ENCODE assay signal across 13 mouse cellular contexts in the genomic region with DNA sequence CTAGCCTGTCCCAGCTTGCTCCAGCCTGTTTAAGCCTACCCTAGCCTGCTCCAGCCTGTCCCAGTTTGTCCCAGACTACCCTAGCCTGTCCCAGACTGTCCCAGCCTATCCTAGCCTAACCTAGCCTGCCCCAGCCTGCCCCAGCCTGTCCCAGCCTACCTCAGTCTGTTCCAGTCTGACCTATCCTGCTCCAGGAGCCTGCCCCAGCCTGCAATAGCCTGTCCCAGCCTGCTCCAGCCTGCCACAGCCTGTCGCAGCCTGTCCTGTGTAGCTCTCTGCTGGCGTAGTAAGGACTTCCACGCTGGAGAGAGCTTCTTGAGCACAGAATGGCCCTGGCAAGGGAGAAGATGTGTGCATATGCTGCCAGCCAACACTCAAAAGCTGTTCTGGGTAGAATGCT.
A peak's percentile ranks its signal among the peaks of the same experiment; 100 is the strongest.
DNase-seq lines count a peak whose midpoint lies in the region; ATAC-seq lines count a peak whose summit lies in the region.
"Had no signal": no experiment of that assay in that cellular context is flagged by ENCODE, and none has a peak within 500 bp of the region (broad histone marks: within the 10 kb centered on the region; RNA-seq: fewer than 3 reads in every experiment).

No protein-coding gene starts in this region.

- no peaks in the 10 kb centered on the region for H3K27me3 ChIP-seq in intestine, embryonic 14.5 days (replicated peaks; ENCODE audit: control insufficient read depth, insufficient read depth, low read length)
- no peaks in the 10 kb centered on the region for H3K27me3 ChIP-seq in intestine, embryonic 15.5 days (replicated peaks)
- no peaks in the 10 kb centered on the region for H3K27me3 ChIP-seq in neural tube, embryonic 14.5 days (ENCODE audit: control insufficient read depth, insufficient read depth, low read length)
- H3K27me3 ChIP-seq in stomach, embryonic 16.5 days (ENCODE audit: control insufficient read depth, insufficient read depth, low read length), result no peaks in the 10 kb centered on the region; the same call in 1 of the 2 replicates
- H3K27me3 ChIP-seq: neural tube, embryonic 15.5 days had no signal

- WGBS in intestine, embryonic 14.5 days, result 65% methylated on average over 3 of the region's 3 CpGs
- WGBS in intestine, embryonic 15.5 days, result 49% methylated on average over 3 of the region's 3 CpGs
- WGBS in neural tube, embryonic 14.5 days, result 72% methylated on average over 3 of the region's 3 CpGs
- WGBS in stomach, embryonic 16.5 days, result 63% methylated on average over 3 of the region's 3 CpGs

- DNase-seq in intestine, embryonic 14.5 days (ENCODE audit: low spot score), result no peak
- no peak for DNase-seq in neural tube, embryonic 10.5 days (ENCODE audit: extremely low spot score, low spot score)
- peak; percentile 21 to 50 for DNase-seq in layer of hippocampus, postnatal 14 days (ENCODE audit: low spot score in 2 of 2)
- DNase-seq in testis, postnatal 14 days (ENCODE audit: low spot score), result no peak
- no peak for DNase-seq in urinary bladder, adult 18-20 months (ENCODE audit: low spot score in 2 of 2)
- DNase-seq: adrenal gland, adult 2 months; cerebellum, adult 8-10 months; lung, postnatal 14 days had no signal

- H3K4me1 ChIP-seq in intestine, embryonic 14.5 days (replicated peaks; ENCODE audit: control insufficient read depth, insufficient read depth, low read length), result peaks cover 8% of the 10 kb centered on the region
- peaks cover 4% of the 10 kb centered on the region; the same call in 1 of the 2 replicates for H3K4me1 ChIP-seq in intestine, embryonic 15.5 days (replicated peaks)
- peaks cover 2% of the 10 kb centered on the region; the same call in 1 of the 2 replicates for H3K4me1 ChIP-seq in neural tube, embryonic 14.5 days (ENCODE audit: control insufficient read depth, insufficient read depth, low read length)
- peaks cover 2% of the 10 kb centered on the region; the same call in 1 of the 2 replicates for H3K4me1 ChIP-seq in stomach, embryonic 16.5 days (ENCODE audit: control insufficient read depth, insufficient read depth, low read length)

- H3K36me3 ChIP-seq in intestine, embryonic 14.5 days (ENCODE audit: control insufficient read depth, insufficient read depth, low read length), result no peaks in the 10 kb centered on the region
- H3K36me3 ChIP-seq in intestine, embryonic 15.5 days, result no peaks in the 10 kb centered on the region
- no peaks in the 10 kb centered on the region for H3K36me3 ChIP-seq in neural tube, embryonic 14.5 days (ENCODE audit: control insufficient read depth, insufficient read depth, low read length)
- H3K36me3 ChIP-seq in stomach, embryonic 16.5 days (ENCODE audit: control insufficient read depth, insufficient read depth, low read length), result no peaks in the 10 kb centered on the region
- H3K36me3 ChIP-seq: heart, embryonic 13.5 days; neural tube, embryonic 15.5 days had no signal

- H3K9ac ChIP-seq in intestine, embryonic 14.5 days (ENCODE audit: low read length), result no peak overlapping the region
- no peak overlapping the region for H3K9ac ChIP-seq in intestine, embryonic 15.5 days
- no peak overlapping the region for H3K9ac ChIP-seq in neural tube, embryonic 14.5 days (replicated peaks; ENCODE audit: low read depth, low read length)
- H3K9ac ChIP-seq in stomach, embryonic 16.5 days (ENCODE audit: low read length), result no peak overlapping the region
- H3K9ac ChIP-seq: heart, embryonic 13.5 days; neural tube, embryonic 15.5 days had no signal

- no peak overlapping the region for H3K27ac ChIP-seq in intestine, embryonic 14.5 days (ENCODE audit: low read depth)
- no peak overlapping the region for H3K27ac ChIP-seq in intestine, embryonic 15.5 days
- no peak overlapping the region for H3K27ac ChIP-seq in neural tube, embryonic 14.5 days (ENCODE audit: low read depth, low read length)
- no peak overlapping the region for H3K27ac ChIP-seq in stomach, embryonic 16.5 days (ENCODE audit: low read length)
- H3K27ac ChIP-seq: heart, embryonic 13.5 days; neural tube, embryonic 15.5 days had no signal

- no peak overlapping the region for H3K4me2 ChIP-seq in intestine, embryonic 14.5 days (ENCODE audit: low read length)
- no peak overlapping the region for H3K4me2 ChIP-seq in intestine, embryonic 15.5 days (replicated peaks)
- H3K4me2 ChIP-seq in neural tube, embryonic 14.5 days (ENCODE audit: low read depth, low read length), result no peak overlapping the region
- no peak overlapping the region for H3K4me2 ChIP-seq in stomach, embryonic 16.5 days (ENCODE audit: low read depth, low read length)
- H3K4me2 ChIP-seq: heart, embryonic 13.5 days; neural tube, embryonic 15.5 days had no signal

- no peaks in the 10 kb centered on the region for H3K9me3 ChIP-seq in intestine, embryonic 14.5 days (ENCODE audit: control insufficient read depth, low read length)
- H3K9me3 ChIP-seq in intestine, embryonic 15.5 days, result no peaks in the 10 kb centered on the region
- H3K9me3 ChIP-seq in neural tube, embryonic 14.5 days (ENCODE audit: control insufficient read depth, low read length), result no peaks in the 10 kb centered on the region
- no peaks in the 10 kb centered on the region for H3K9me3 ChIP-seq in stomach, embryonic 16.5 days (replicated peaks; ENCODE audit: control insufficient read depth, low read length)
- H3K9me3 ChIP-seq: heart, embryonic 13.5 days; neural tube, embryonic 15.5 days had no signal

- 0 out of 2 replicates have a peak, but pooled peaks have one; percentile 12 for ATAC-seq in intestine, embryonic 14.5 days (replicated peaks; ENCODE audit: low FRiP score, low TSS enrichment, low read depth)
- ATAC-seq in intestine, embryonic 15.5 days, result no peak
- ATAC-seq in neural tube, embryonic 14.5 days (ENCODE audit: low read depth), result peak; percentile 24; the same call in 1 of the 2 replicates
- ATAC-seq in stomach, embryonic 16.5 days (ENCODE audit: insufficient read depth, low FRiP score), result peak; percentile 33; the same call in 1 of the 2 replicates

- H3K4me3 ChIP-seq in intestine, embryonic 14.5 days (ENCODE audit: low read depth, low read length), result no peak overlapping the region
- no peak overlapping the region for H3K4me3 ChIP-seq in intestine, embryonic 15.5 days (replicated peaks)
- H3K4me3 ChIP-seq in neural tube, embryonic 14.5 days (ENCODE audit: low read depth, low read length), result no peak overlapping the region
- no peak overlapping the region for H3K4me3 ChIP-seq in stomach, embryonic 16.5 days (replicated peaks; ENCODE audit: low read length)
- H3K4me3 ChIP-seq: heart, embryonic 13.5 days; neural tube, embryonic 15.5 days had no signal

Comparison
In these comparisons a context has a peak if more than half of its experiments do, and no peak if none do; other contexts are left out.
1. DNase-seq: peak in layer of hippocampus, postnatal 14 days (2 of 2); none in intestine, embryonic 14.5 days (single experiment), neural tube, embryonic 10.5 days (single experiment), testis, postnatal 14 days (single experiment) and urinary bladder, adult 18-20 months (0 of 2).